Mouse (Mus musculus) megakaryocyte, embryonic 14.5 days (primary cell): Measurements from ENCODE around the gene Wasf2.

Experiments used
- FLI1 ChIP-seq: IDR thresholded peaks from 2 replicates; pipeline ENCODE4 v1.6.1; 2012; ENCODE audit warnings: low read length, inconsistent platforms, mixed read lengths
- GATA1 ChIP-seq: IDR thresholded peaks from 3 replicates; pipeline ENCODE4 v1.6.1; 2012; ENCODE audit warnings: mixed read lengths, low read length, inconsistent platforms, borderline replicate concordance

GRCm38 (mm10) chr4:133210788-133211390 is 80.6 kb downstream of the Wasf2 start:
- TF ChIP-seq GATA1 (no peak), FLI1 (no peak)
